Mouse (Mus musculus) gastrocnemius, postnatal 4 days (tissue): ENCODE results near the gene Ankrd12. TPM values are rescaled to one million over a fixed set of nuclear protein-coding genes. Genes with fewer than 3 reads are reported as not detected.

ENCODE experiments used
- DNase-seq, 2 experiments: peaks; one replicate each; pipeline ENCODE4 v3.0.0; 2021 to 2022; ENCODE audit warnings: low spot score in 2 of 2, mixed read lengths in 2 of 2
- total RNA-seq, 2 experiments: library from RNA; stranded (reverse); gene quantifications; 2 replicates each; pipeline ENCODE4 v1.2.3; 2021

The Ankrd12 gene
- total RNA-seq, 2 experiments from 2014 or later: 17.8 to 24.7 TPM

- no peak for DNase-seq
These were observed 143.1 kb downstream of the Ankrd12 start for GRCm38 (mm10) chr17:65933741-65934140.

GRCm38 (mm10) chr17:65931525-65931924 lies 145.4 kb downstream of the Ankrd12 start:
- DNase-seq: no peak

GRCm38 (mm10) chr17:65930960-65931359 lies 145.9 kb downstream of the Ankrd12 start:
- DNase-seq: no peak

- DNase-seq: no peak
These were observed 146.6 kb downstream of the Ankrd12 start for GRCm38 (mm10) chr17:65930158-65930826.

- DNase-seq: no peak
These were observed 147.4 kb downstream of the Ankrd12 start for GRCm38 (mm10) chr17:65929319-65929978.

GRCm38 (mm10) chr17:65927077-65927476 lies 149.8 kb downstream of the Ankrd12 start:
- no peak for DNase-seq

- no peak for DNase-seq
These were observed 152.7 kb downstream of the Ankrd12 start for GRCm38 (mm10) chr17:65924218-65924617.

GRCm38 (mm10) chr17:65921975-65922374 lies 154.9 kb downstream of the Ankrd12 start:
- DNase-seq: no peak

GRCm38 (mm10) chr17:65919235-65919634 lies 157.7 kb downstream of the Ankrd12 start:
- DNase-seq: no peak

GRCm38 (mm10) chr17:65916135-65916668 lies 160.7 kb downstream of the Ankrd12 start:
- DNase-seq: peak; percentile 90 to 94

Other genes with a start within 250 kb of the Ankrd12 start
- gene Ralbp1, start 191.3 kb downstream of the Ankrd12 start, total RNA-seq: 10 to 100 TPM; 38.3 to 39.1 TPM
- gene Twsg1, start 125.9 kb downstream of the Ankrd12 start, total RNA-seq: 10 to 100 TPM; 38.6 to 45.8 TPM
- 100 to 1,000 TPM; 447 to 482 TPM for gene Ndufv2, start 24.5 kb upstream of the Ankrd12 start, total RNA-seq
- gene Washc1, start 34.5 kb upstream of the Ankrd12 start, total RNA-seq: 10 to 100 TPM; 26.3 to 28.7 TPM
- 1 to 10 TPM; 6.6 to 7.5 TPM for gene Ddx11, start 46.4 kb upstream of the Ankrd12 start, total RNA-seq